Mouse (Mus musculus) forebrain, embryonic 15.5 days (tissue): ENCODE measurements around the gene Nedd1. TPM values are rescaled to one million over a fixed set of nuclear protein-coding genes. Genes with fewer than 3 reads are reported as not detected.

Experiments
- ATAC-seq: fragments of 200-750 bp; cut with Nextera tagmentation; replicated peaks from 2 replicates; pipeline ENCODE4 v1.8.0; 2017; ENCODE audit warnings: mild to moderate bottlenecking, moderate TSS enrichment, moderate library complexity
- H3K27ac ChIP-seq: fragments of 300-500 bp; sonication (generic); replicated peaks from 2 replicates; pipeline ENCODE4 v1.5.1; 2015; ENCODE audit warnings: mild to moderate bottlenecking, inconsistent platforms
- H3K27me3 ChIP-seq: fragments of 300-500 bp; sonication (generic); 2 replicates; pipeline ENCODE4 v1.6.1; 2015; ENCODE audit warnings: inconsistent platforms
- H3K36me3 ChIP-seq: fragments of 300-500 bp; sonication (generic); 2 replicates; pipeline ENCODE4 v1.6.1; 2015; ENCODE audit warnings: mild to moderate bottlenecking, inconsistent platforms
- H3K4me1 ChIP-seq: fragments of 300-500 bp; sonication (generic); 2 replicates; pipeline ENCODE4 v1.6.1; 2015; ENCODE audit warnings: inconsistent platforms
- H3K4me2 ChIP-seq: fragments of 300-500 bp; sonication (generic); replicated peaks from 2 replicates; pipeline ENCODE4 v1.6.1; 2015; ENCODE audit warnings: mild to moderate bottlenecking, inconsistent platforms
- H3K4me3 ChIP-seq: fragments of 300-500 bp; sonication (generic); 2 replicates; pipeline ENCODE4 v1.5.1; 2015; ENCODE audit warnings: mild to moderate bottlenecking, inconsistent platforms
- H3K9ac ChIP-seq: fragments of 300-500 bp; sonication (generic); replicated peaks from 2 replicates; pipeline ENCODE4 v1.6.1; 2015; ENCODE audit warnings: mild to moderate bottlenecking, inconsistent platforms
- H3K9me3 ChIP-seq: fragments of 300-500 bp; sonication (generic); 2 replicates; pipeline ENCODE4 v1.6.1; 2016; ENCODE audit warnings: inconsistent platforms
- WGBS: fragments of 180-500 bp; shearing (Covaris S2); methylation state at CpG from one replicate; pipeline ENCODE4 v1.1.7; 2015; ENCODE audit warnings: mixed read lengths; 5-methylcytosine and 5-hydroxymethylcytosine counted together
- polyA plus RNA-seq: library from polyadenylated mRNA; unstranded; fragments of >200 nt; fragmentation: Nextera tagmentation; extraction: Ambion mirVana; gene quantifications from 2 replicates; pipeline ENCODE4 v1.2.1, GENCODE M21; 2015

Gene Nedd1
- polyA plus RNA-seq, 1 experiment from 2014 or later, result 21.8 TPM

- Histone ChIP-seq H3K27ac (no peak overlapping the region), H3K4me2 (no peak overlapping the region)
- 85% methylated on average over 8 of the region's 8 CpGs for WGBS
These were observed 73.1 kb downstream of the Nedd1 start for GRCm38 (mm10) chr10:92649096-92649495.

GRCm38 (mm10) chr10:92647691-92648090 lies 74.5 kb downstream of the Nedd1 start:
- H3K4me1 ChIP-seq, result 0 out of 2 replicates have a peak, but pooled peaks cover 3% of the 10 kb centered on the region
- no peak overlapping the region for H3K4me3 ChIP-seq
- 41% methylated on average over 2 of the region's 2 CpGs for WGBS
- H3K9me3 ChIP-seq, result no peaks in the 10 kb centered on the region
- H3K9ac ChIP-seq, result no peak overlapping the region
- H3K27me3 ChIP-seq, result no peaks in the 10 kb centered on the region
- no peak; the same call in 1 of the 2 replicates for ATAC-seq
- no peaks in the 10 kb centered on the region for H3K36me3 ChIP-seq
- no peak overlapping the region for H3K4me2 ChIP-seq
- H3K27ac ChIP-seq, result no peak overlapping the region

More at GRCm38 (mm10) chr10:92649096-92649495, 73.1 kb downstream of the Nedd1 start:
- Histone ChIP-seq H3K4me3 (no peak overlapping the region), H3K4me1 (0 out of 2 replicates have a peak, but pooled peaks cover 3% of the 10 kb centered on the region), H3K36me3 (no peaks in the 10 kb centered on the region), H3K9me3 (no peaks in the 10 kb centered on the region), H3K9ac (no peak overlapping the region), H3K27me3 (no peaks in the 10 kb centered on the region)
- no peak for ATAC-seq

- Histone ChIP-seq H3K9me3 (no peaks in the 10 kb centered on the region), H3K9ac (no peak overlapping the region), H3K4me3 (no peak overlapping the region), H3K4me1 (no peaks in the 10 kb centered on the region), H3K27me3 (no peaks in the 10 kb centered on the region), H3K36me3 (no peaks in the 10 kb centered on the region), H3K4me2 (no peak overlapping the region), H3K27ac (no peak overlapping the region)
- no peak for ATAC-seq
- WGBS, result 70% methylated on average over 8 of the region's 8 CpGs
These were observed 78.2 kb downstream of the Nedd1 start for GRCm38 (mm10) chr10:92643995-92644394.

- Histone ChIP-seq H3K4me1 (no peaks in the 10 kb centered on the region), H3K36me3 (no peaks in the 10 kb centered on the region), H3K27me3 (no peaks in the 10 kb centered on the region), H3K9ac (no peak overlapping the region), H3K4me3 (no peak overlapping the region), H3K4me2 (no peak overlapping the region), H3K27ac (no peak overlapping the region), H3K9me3 (peaks cover 8% of the 10 kb centered on the region; the same call in 1 of the 2 replicates)
- ATAC-seq, result no peak
These were observed 81.2 kb downstream of the Nedd1 start for GRCm38 (mm10) chr10:92641032-92641431.
